Mouse (Mus musculus) bone marrow, adult 2 months (tissue): ENCODE measurements around the gene Mark4. TPM values are rescaled to one million over a fixed set of nuclear protein-coding genes. Genes with fewer than 3 reads are reported as not detected.
A peak's percentile ranks its signal among the peaks of the same experiment; 100 is the strongest.

Experiments used
- H3K27ac ChIP-seq: fragments of 200-500 bp; 2 replicates; pipeline ENCODE4 v1.5.1; 2012; ENCODE audit warnings: low read depth, mild to moderate bottlenecking, control low read depth, inconsistent platforms, low read length; ENCODE audit not compliant: control insufficient read depth, poor library complexity, insufficient read depth
- H3K4me1 ChIP-seq: fragments of 200-500 bp; 2 replicates; pipeline ENCODE4 v1.6.1; 2011; ENCODE audit warnings: low read length; ENCODE audit not compliant: control insufficient read depth, insufficient read depth
- H3K4me3 ChIP-seq: fragments of 200-500 bp; replicated peaks from 2 replicates; pipeline ENCODE3; 2011; ENCODE audit warnings: mild to moderate bottlenecking, low read depth, low read length, control low read depth; ENCODE audit not compliant: control insufficient read depth
- CTCF ChIP-seq: fragments of 200-500 bp; IDR thresholded peaks from 2 replicates; pipeline ENCODE4 v1.5.1; 2011; ENCODE audit warnings: low read length, control low read depth; ENCODE audit not compliant: control insufficient read depth, insufficient read depth
- POLR2A ChIP-seq: fragments of 200-500 bp; IDR thresholded peaks from 2 replicates; pipeline ENCODE4 v1.6.1; 2011; ENCODE audit warnings: low read depth, mild to moderate bottlenecking, control low read depth, low read length, borderline replicate concordance; ENCODE audit not compliant: control insufficient read depth
- WGBS: fragments of 180-500 bp; shearing (Covaris S2); methylation state at CpG from one replicate; pipeline ENCODE4 v1.1.7; 2018; 5-methylcytosine and 5-hydroxymethylcytosine counted together
- polyA plus RNA-seq: library from polyadenylated mRNA; stranded (reverse); fragments of >200 nt; gene quantifications from 2 replicates; pipeline ENCODE4 v1.2.4, GENCODE M21; 2011; ENCODE audit warnings: low replicate concordance; ENCODE audit not compliant: missing spikeins, insufficient read depth, insufficient read length

Gene Mark4
- polyA plus RNA-seq, 1 experiment: 14.6 TPM

DNA sequence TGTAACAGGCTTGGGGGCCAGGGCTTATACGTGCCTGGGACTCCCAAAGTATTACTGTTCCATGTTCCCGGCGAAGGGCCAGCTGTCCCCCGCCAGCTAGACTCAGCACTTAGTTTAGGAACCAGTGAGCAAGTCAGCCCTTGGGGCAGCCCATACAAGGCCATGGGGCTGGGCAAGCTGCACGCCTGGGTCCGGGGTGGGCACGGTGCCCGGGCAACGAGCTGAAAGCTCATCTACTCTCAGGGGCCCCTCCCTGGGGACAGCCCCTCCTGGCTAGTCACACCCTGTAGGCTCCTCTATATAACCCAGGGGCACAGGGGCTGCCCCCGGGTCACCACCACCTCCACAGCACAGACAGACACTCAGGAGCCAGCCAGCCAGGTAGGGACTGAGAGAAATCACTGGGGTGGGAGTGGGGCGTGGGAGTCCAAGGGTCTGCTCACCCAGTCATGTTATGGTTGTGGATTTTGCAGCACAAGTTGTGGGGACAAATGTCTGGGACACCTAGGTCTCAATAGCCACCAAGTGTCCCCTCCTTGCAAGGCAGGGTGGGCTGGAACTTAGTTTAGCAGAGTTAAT, 47.8 kb downstream of the Mark4 start:
- no peak overlapping the region for H3K27ac ChIP-seq
- no peak overlapping the region for H3K4me3 ChIP-seq
- H3K4me1 ChIP-seq: no peaks in the 10 kb centered on the region
- 71% methylated on average over 11 of the region's 11 CpGs for WGBS
- TF ChIP-seq CTCF: no peak
- TF ChIP-seq POLR2A: no peak

DNA sequence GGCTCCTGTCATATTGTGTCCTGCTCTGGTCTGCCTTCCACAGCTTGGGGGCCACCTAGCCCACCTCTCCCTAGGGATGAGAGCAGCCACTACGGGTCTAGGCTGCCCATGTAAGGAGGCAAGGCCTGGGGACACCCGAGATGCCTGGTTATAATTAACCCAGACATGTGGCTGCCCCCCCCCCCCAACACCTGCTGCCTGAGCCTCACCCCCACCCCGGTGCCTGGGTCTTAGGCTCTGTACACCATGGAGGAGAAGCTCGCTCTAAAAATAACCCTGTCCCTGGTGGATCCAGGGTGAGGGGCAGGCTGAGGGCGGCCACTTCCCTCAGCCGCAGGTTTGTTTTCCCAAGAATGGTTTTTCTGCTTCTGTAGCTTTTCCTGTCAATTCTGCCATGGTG, 48.9 kb downstream of the Mark4 start:
- WGBS: 61% methylated on average over 6 of the region's 6 CpGs
- no peak overlapping the region for H3K27ac ChIP-seq
- no peaks in the 10 kb centered on the region; the same call in 1 of the 2 replicates for H3K4me1 ChIP-seq
- TF ChIP-seq POLR2A: no peak
- TF ChIP-seq CTCF: no peak
- H3K4me3 ChIP-seq: no peak overlapping the region

DNA sequence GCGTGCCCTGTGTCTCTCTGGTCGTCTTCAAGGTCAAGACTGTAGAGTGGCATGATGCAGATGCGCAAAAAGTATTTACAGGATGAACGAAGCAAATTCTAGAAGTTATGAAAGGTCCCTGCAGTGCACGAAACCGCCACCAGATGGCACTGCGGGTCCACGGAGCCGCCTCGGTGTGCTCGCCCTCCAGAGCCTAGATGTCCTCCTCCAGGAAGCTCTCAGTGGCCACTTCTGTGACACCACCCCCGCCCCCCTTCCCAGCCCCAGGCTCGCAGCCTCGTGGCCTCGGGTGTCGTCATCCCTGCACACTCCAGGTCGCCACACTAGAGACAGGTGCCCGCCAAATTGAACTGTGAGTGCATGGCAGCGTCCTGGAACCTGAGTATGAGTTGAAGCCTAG, 53.2 kb downstream of the Mark4 start:
- Histone ChIP-seq H3K27ac (no peak overlapping the region), H3K4me1 (no peaks in the 10 kb centered on the region; the same call in 1 of the 2 replicates), H3K4me3 (no peak overlapping the region)
- TF ChIP-seq POLR2A (peak; percentile 24; the same call in 1 of the 2 replicates), CTCF (peak; percentile 98)
- WGBS: 2% methylated on average over 19 of the region's 19 CpGs

DNA sequence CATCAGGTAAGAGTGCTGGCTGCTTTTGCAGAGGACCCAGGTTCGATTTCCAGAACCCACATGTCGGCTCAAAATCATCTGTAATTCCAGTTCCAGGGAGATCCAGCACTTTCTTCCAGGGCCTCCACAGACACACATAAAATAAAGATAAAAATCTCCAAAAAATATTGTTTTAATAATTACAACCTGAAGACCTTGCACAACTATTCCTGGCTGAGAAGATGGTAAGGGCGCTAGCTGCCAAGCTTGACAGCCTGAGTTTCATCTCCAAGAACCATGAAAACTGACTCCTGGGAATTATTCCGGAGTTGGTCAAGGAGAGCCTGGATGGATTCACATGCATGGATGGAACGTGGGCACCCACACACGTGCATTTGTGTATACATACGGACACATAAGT, 54.1 kb downstream of the Mark4 start, which contains the start of gene Ckm:
Gene Ckm, plus strand, starts transcription at position 301 of the 400 bp plus-strand sequence.
- peak within 1 kb of the TSS; percentile 0 for H3K4me3 ChIP-seq
- TF ChIP-seq POLR2A (no peak), CTCF (no peak)
- 49% methylated on average over 7 of the region's 7 CpGs for WGBS
- H3K4me1 ChIP-seq: no peaks in the 10 kb centered on the region; the same call in 1 of the 2 replicates
- no peak within 1 kb of the TSS for H3K27ac ChIP-seq

DNA sequence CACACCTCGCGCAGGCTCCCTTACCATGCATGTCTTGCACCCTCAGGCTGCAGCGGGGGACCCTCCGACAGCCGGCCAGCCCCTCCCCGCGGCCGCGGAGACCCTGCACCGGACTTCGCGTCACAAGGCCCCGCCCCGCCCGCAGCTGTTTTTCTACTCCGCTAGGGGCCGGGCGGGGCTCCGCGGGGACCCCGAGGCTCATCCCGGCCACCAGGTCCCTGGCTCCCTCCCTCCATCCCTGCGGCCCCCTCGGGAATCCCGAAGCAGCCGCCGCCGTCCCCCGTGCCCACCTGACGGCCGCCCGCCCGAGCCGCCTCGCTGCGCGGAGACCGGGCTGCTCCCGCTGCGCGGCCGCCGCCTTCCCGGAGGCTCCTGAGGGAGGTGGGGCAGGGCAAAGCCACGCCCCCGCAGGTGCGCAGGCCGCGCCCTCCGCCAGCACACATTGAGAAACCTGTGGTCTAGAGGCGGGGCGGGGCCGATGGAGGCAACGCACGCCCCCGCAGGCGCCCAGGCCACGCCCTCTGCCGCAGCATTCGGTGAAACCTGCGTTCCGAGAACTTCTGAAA, 54.8 kb downstream of the Mark4 start, which contains the start of gene Klc3:
Gene Klc3, minus strand, starts transcription at position 374 of the 566 bp plus-strand sequence.
- Histone ChIP-seq H3K27ac (no peak within 1 kb of the TSS), H3K4me3 (peak within 1 kb of the TSS; percentile 0), H3K4me1 (no peaks in the 10 kb centered on the region; the same call in 1 of the 2 replicates)
- WGBS: 1% methylated on average over 62 of the region's 62 CpGs
- TF ChIP-seq CTCF (no peak), POLR2A (no peak)

DNA sequence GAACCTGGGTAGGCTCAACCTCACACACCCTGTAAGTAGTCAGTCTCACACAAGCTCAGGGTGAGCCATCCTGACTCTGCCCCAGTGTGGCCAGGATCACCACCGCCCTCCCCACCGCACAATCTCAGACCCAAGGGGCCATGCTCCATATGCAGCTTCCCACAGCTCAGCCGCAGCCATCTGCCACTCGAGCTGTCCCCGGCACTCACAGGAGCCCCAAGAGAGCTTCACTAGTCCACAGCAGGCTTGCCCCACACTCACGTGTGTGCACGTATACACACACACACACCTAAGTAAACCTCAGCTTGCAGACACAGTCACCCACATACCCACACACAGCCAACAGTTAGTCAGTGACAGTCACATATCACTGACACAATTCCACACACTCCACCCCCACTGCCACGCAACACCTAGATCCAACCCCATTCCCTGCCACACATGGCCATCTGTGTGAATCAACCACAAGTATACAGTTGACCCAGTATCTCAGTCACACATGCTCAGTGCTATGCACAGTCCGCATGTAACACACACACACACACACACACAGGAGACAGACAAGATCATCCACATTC, 56.0 kb downstream of the Mark4 start:
- no peak for TF ChIP-seq CTCF
- no peak for TF ChIP-seq POLR2A
- Histone ChIP-seq H3K4me3 (no peak overlapping the region), H3K4me1 (no peaks in the 10 kb centered on the region; the same call in 1 of the 2 replicates), H3K27ac (no peak overlapping the region)
- WGBS: 81% methylated on average over 9 of the region's 9 CpGs

DNA sequence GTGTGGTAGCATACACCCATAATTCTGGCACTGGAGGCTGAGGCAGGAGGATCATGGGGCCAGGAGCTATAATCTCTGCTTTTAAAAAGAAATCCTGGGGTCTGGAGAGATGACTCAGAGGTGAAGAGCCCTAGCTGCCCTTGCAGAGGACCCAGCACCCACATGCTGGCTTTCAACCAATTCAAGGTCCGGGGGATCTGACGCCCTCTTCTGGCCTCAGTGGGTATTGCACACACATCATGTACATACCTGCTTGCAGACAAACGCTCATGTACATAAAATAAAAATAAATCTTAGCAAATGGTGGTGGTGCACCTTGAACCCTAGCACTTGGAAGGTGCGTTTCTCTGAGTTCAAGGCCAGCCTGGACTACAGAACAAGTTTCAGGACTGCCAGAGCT, 57.7 kb downstream of the Mark4 start:
- 81% methylated on average over 4 of the region's 4 CpGs for WGBS
- Histone ChIP-seq H3K4me1 (no peaks in the 10 kb centered on the region; the same call in 1 of the 2 replicates), H3K27ac (no peak overlapping the region), H3K4me3 (no peak overlapping the region)
- no peak for TF ChIP-seq POLR2A

DNA sequence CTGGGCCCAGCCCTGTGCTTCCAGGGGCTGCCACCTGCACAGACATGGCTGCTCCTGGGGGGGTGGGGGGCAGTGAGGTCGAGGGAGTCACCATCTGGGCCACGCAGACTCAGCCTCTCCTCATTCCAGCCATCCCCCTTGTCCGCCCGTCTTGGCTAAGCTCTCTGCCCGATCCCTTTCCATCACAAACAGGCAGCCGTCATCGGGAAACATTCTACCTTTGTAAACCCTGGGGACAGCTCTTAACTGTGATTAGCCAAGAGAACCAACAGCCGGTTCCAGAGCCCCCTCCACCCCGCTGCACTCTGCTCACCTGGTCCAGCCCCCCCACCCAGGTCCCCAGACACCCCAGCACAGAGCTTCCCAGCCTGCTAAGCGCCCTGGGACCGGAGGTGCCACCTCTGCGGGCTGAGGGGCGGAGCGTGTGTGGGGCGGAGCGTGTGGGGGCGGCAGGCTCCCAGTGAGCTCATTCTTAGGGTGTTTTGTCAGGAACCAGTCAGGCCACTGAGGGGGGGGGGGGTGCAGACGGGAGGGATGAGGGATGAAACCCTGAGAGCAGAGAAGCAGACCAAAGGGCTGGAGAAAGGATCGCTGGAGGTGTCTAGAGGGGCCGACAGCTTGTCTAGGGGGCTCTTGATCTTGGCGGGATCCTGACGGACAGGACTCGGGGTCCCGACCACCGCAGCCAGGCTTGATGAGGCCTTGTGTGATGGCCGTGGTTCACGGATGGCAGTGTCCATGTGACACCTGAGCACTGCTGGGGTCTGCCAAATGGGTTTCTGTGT, 58.9 kb downstream of the Mark4 start:
- TF ChIP-seq CTCF (no peak), POLR2A (no peak)
- H3K4me3 ChIP-seq: no peak overlapping the region

More for the DNA sequence above, 58.9 kb downstream of the Mark4 start:
- WGBS: 10% methylated on average over 27 of the region's 27 CpGs
- Histone ChIP-seq H3K4me1 (no peaks in the 10 kb centered on the region), H3K27ac (no peak overlapping the region)
